Mouse (Mus musculus) forebrain, embryonic 15.5 days (tissue): Measurements from ENCODE around the gene Ifnk. TPM values are rescaled to one million over a fixed set of nuclear protein-coding genes. Genes with fewer than 3 reads are reported as not detected.

ENCODE experiments used
- polyA plus RNA-seq: library from polyadenylated mRNA; unstranded; fragments of >200 nt; fragmentation: Nextera tagmentation; extraction: Ambion mirVana; gene quantifications from 2 replicates; pipeline ENCODE4 v1.2.1, GENCODE M21; 2015

The Ifnk gene
- polyA plus RNA-seq, 1 experiment from 2014 or later, result 0.22 TPM

Other genes starting within 250 kb of the Ifnk start
- gene Mob3b, start 5.4 kb downstream of the Ifnk start, polyA plus RNA-seq, result 5.6 and 7.2 TPM in 2 replicates
- gene C9orf72, start 74.1 kb downstream of the Ifnk start, polyA plus RNA-seq, result 41.2 and 45.2 TPM in 2 replicates